Mouse (Mus musculus): ENCODE results near the gene E330034G19Rik.

The E330034G19Rik gene

DNA sequence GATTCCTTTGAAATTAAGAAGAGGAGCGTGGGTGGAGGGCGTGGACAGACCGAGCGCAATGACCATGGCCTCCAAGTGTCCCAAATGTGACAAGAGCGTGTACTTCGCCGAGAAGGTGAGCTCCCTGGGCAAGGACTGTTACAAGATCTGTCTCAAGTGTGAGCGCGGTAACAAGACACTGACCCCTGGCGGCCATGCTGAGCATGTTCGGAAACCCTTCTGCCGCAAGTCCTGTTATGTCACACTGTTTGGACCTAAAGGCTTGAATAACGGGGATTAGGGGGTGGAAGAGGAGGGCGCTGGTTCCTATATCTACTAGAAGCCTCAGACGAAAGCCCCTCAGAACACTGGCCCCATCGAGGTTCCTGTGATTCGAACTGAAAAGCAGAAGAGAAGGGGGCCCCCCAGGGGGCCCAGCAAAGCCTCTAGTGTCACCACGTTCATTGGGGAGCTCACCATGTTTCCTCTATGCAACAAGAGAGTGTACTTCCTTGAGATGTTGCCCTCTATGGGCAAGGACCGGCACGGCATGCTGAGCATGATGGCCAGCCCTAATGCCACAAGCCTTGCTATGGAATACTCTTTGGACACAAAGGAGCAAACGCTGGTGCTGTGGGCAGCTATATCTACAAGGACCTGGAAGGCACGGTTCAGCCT is 65.4 kb downstream of the E330034G19Rik start:
- 58% methylated on average over 22 of the region's 22 CpGs for WGBS
